Mouse (Mus musculus) right cerebral cortex, postnatal 36 days (tissue): ENCODE measurements around the gene Slc44a4.
"Not testable (repeated sequence)": the region's sequence is repeated elsewhere in the genome, so short reads cannot be mapped to it uniquely, and the experiment has no call there.

ENCODE experiments used
- DNase-seq, 2 experiments: peaks; one replicate each; pipeline ENCODE4 v3.0.0; 2022; ENCODE audit warnings: low spot score in 2 of 2, mixed read lengths in 1 of 2

Slc44a4 gene

DNA sequence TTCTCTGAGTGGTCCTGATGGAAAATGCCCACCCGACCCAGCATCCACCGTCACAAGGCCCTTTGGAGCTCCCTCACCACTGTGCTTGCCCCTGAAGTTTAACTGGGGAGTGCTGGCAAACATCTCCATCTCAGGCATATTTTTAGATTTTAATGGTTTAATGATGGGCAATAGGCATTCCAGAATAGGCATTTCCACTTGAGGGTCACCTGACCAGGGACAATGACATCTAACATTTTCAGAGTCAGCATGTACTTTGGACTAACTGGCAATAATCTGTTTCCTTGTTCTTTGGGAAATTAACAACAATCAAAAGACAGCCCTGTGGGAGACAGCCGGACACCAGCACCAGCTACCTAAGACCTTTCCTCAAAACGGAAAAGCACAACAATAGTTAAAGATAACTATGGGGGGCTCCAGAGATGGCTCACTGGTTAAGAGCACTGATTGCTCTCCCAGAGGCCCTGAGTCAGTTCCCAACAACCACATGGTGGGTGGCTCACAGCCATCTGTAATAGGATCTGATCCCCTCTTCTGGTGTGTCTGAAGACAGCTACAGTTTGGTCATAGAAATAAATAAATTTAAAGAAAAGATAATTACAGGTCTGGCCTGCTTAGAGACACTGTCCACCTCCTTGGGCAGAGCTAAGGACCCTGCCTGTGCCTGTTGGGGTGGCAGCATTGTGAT lies 29.0 kb downstream of the Slc44a4 start:
- DNase-seq: no peak

DNA sequence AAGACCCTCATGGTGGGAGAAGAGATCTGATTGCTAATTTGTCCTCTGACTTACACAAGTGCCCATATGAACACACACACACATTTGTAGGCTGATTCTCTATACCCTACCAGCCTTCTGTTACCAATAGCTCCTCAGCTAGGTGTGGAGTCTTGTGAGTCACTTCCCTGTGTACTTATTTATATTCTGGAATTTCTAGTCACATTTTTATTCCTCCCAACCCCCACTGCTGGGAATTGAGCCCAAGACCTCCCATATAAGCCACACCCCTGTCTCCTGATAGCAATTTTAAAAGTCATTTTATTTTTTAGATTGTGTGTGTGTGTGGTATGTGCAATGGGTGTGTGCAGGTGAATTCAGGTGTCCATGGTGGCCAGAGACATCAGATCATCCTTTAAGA lies 30.1 kb downstream of the Slc44a4 start:
- no peak for DNase-seq

DNA sequence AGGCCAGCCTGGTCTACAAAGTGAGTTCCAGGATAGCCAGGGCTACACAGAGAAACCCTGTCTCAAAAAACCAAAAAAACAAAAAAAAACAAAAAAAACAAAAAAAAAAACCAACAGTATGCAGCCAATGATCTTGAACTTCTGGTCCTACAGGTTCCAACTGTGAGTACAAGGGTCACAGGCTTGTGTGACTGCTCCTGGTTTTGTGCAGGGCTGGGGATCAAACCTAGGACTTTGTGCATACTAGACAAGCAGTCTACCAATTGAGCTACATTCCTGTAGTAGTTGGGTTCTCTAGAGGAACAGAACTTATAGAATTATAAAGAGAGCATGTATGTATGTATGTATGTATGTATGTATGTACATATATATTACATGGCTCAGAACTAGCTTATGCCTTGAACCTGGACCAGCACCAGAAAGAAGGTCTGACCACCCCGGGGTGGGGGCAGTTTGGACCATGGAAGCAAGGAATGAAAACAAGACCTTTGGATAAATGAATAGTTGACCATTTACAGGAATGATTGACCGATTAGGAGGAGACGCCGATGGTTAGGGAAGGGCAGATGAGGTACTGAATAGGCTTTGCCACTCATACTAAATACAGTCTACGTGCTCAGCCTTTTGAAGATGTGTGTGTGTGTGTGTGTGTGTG lies 32.3 kb downstream of the Slc44a4 start:
- no peak for DNase-seq

DNA sequence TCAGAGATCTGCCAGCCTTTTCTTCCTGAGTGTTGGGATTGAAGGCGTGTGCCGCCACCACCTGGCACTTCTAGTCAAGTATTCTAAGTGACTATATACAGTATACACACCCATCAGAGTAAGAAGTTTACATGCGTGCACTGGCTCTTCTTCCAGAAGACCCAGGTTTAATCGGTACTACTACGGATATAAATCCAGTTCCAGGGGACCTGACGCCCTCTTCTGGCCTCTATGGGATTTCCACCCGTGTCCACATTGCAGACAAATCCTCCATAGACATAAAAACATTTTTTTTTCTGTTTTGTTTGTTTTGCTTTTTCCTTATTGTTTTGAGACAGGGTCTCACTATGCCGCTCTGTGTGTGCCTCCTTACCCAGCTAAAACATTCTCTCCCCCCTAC lies 33.3 kb downstream of the Slc44a4 start:
- DNase-seq: no peak

- DNase-seq: not testable (repeated sequence)
Observed at GRCm38 (mm10) chr17:34948721-34949552, 34.7 kb downstream of the Slc44a4 start.

GRCm38 (mm10) chr17:34949553-34949969 lies 35.3 kb downstream of the Slc44a4 start:
- DNase-seq: no peak

GRCm38 (mm10) chr17:34950514-34951455 lies 36.5 kb downstream of the Slc44a4 start:
- no peak for DNase-seq

- peak in 1 of 2 experiments; percentile 26 for DNase-seq
Observed at GRCm38 (mm10) chr17:34951636-34952377, 37.5 kb downstream of the Slc44a4 start.

DNA sequence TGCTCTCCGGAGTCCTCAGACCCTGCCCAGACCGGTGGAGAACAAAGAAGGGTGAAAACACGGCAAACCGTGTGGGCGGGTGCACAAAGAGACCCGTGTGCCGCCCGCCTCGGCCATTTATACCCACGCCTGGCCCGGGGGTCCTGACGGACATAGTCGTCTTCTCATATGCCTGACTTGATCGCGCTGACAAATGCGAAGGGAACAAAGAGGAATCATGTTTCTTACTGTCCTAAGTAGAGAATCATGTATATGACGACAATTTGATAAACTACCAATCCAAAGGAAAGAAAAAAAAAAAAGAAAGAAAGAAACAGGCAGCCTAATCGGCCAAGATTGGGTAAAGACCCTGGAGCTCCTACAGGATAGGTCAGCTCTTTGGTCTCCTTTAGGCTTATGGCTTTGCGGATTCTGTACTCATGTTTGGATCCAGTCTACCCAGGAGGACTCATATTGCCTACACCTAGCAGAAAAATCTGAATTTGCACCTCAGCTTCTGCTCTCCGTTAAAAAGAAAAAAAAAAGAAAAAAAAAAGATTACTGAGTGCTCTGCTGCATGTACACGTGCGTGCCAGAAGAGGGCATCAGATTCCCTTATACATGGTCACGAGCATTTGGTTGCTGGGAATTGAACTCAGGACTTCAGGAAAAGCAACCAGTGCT lies 38.2 kb downstream of the Slc44a4 start:
- DNase-seq: peak; percentile 28 to 54

- DNase-seq: no peak
Observed at GRCm38 (mm10) chr17:34953258-34953657, 39.0 kb downstream of the Slc44a4 start.

GRCm38 (mm10) chr17:34953904-34954303 lies 39.6 kb downstream of the Slc44a4 start:
- no peak for DNase-seq

GRCm38 (mm10) chr17:34954831-34955230 lies 40.6 kb downstream of the Slc44a4 start:
- DNase-seq: no peak

DNA sequence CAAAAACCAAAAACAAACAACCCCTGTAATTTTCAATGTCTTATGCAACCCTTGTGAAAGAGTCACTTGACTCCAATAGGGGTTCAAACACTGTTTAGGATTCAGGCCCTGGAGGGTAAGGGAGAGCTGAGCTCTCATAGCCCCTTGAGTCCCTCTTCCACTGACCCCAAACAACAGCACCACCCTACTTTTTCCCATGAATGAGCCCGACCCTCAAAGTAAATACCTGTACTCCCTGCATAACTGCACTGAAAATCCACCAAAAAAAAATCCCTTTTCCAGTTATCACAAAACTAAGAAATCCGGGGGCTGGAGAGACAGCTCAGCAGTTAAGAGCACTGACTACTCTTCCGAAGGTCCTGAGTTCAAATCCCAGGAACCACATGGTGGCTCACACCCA lies 41.6 kb downstream of the Slc44a4 start:
- no peak for DNase-seq

DNA sequence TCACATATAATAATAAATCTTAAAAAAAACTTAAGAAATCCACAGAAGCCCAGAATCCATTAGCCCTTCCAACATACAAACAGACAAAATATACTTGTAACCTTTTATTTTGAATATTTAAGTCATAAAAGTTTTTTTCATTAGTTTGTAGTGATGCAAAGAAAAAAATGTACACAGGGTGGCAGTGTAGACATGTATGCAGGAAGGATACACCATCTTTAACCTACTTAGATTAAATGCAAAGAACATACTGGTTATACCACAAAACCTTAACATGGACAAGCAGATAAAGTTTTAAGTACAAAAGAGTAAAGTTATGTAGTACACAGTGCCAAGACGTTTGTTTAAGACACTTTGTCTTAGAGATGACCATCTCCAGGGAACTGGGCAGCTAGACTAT lies 42.1 kb downstream of the Slc44a4 start:
- DNase-seq: no peak

DNA sequence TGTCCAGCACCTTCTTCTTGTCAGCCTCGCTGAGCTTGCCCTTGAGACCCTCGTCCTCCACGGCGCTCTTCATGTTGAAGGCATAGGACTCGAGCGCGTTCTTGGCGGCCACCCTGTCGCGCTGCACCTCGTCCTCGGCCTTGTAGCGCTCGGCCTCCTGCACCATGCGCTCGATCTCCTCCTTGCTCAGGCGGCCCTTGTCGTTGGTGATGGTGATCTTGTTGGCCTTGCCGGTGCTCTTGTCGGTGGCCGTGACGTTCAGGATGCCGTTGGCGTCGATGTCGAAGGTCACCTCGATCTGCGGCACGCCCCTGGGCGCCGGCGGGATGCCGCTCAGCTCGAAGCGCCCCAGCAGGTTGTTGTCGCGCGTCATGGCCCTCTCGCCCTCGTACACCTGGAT lies 43.0 kb downstream of the Slc44a4 start:
- not testable (repeated sequence) for DNase-seq

GRCm38 (mm10) chr17:34957966-34958365 lies 43.7 kb downstream of the Slc44a4 start:
- not testable (repeated sequence) for DNase-seq

GRCm38 (mm10) chr17:34958734-34959129 lies 44.5 kb downstream of the Slc44a4 start:
- not testable (repeated sequence) for DNase-seq

GRCm38 (mm10) chr17:34959130-34959778 lies 45.0 kb downstream of the Slc44a4 start, which contains the start of gene Hspa1b:
Gene Hspa1b, minus strand, starts transcription at chr17:34959238.
- peak; percentile 69 to 72 for DNase-seq

DNA sequence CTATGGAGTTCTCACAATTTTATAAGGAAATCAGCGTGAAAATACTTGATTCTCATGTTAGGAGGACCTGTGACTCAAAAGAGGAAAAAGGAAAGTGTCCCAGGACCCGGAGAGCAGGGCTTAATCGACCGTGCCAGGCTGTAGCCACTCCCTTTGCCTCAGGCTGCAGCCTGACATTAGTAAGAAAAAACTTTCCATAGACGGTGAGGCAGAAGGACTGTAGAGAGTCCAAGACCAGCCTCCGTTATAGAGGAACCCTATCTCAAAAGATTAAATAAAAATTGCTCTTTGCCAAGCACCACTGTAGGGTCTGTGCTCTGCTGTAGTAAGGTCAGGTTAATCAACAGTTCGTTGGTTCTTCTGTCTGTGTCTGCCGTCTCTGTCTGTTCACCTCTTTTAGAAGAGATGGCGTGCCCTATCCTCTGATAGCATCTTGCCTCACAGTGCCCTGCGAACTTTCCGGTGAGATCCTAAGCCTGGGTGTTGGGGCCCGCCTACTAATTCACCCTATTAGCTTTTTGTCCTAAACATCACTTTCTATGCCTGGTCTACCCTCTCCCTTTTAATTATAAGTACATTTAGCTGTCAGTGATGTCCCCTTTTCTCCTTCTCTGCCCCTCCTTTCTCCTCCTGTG lies 45.7 kb downstream of the Slc44a4 start:
- no peak for DNase-seq
